Mouse (Mus musculus) cerebral cortex, adult 2 months (tissue): Measurements from ENCODE around the gene Pou4f1.

Experiments
- whole genome bisulfite sequencing: fragments of 180-500 bp; shearing (Covaris S2); methylation state at CpG from one replicate; pipeline ENCODE4 v1.1.7; 2018; 5-methylcytosine and 5-hydroxymethylcytosine counted together

Gene Pou4f1

DNA sequence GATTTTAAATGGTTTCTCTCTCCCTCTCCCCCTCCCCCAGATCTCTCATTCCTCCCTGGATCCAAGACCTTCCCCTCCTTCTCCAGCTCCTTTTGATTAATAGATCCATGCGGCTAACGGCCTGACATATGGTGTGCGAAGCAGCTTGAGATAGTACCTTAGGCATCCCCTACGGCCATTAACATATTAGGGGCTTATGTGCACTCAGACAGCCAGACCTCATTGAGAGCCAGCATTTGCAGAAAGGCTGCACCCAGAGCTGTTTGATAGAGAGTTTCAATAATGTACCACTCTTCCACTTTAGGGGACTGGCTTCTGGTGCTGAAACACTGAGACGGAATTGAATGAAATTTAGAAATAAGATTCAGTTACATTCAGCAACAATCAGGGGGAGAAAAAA, 10.8 kb downstream of the Pou4f1 start:
- 6% methylated on average over 5 of the region's 5 CpGs for WGBS

DNA sequence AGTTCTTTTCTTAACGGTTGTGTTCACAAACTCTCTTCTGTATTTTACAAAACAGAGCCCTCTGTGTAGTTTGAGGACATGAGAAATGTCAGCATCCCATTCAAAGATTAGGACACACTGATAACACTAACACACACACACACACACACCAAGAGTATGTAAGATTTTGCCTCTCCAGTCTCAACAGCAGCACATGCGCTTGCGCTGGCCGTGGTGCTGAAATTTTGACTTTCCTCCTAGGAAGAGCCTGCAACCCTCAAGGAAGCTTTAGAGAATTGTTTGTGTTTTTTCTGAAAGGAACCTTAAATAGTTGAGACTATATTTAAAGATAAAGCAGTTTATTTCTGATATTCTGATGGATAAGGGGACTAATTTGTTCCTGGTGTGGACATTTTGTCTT, 14.0 kb downstream of the Pou4f1 start:
- 29% methylated on average over 4 of the region's 4 CpGs for WGBS

DNA sequence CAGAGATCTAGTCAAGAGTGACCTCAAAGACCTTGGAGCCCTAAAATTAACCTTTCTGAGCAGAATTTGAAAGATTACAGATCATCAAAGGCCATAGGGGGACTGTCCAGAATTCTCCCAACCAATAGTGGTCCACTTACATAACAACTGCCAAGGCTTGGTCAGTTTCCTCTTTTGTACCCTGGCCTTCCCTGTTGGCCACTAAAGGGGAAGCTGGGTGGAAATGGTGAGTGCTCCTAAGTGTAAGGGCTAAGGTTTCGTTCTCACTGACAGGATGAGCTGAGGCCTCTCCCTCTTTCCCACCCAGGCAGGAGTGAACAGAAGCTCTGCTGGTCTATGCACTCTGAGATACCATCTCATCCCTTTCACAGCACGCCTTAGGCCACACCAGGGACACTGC, 33.5 kb downstream of the Pou4f1 start:
- WGBS: 77% methylated on average over 2 of the region's 2 CpGs

DNA sequence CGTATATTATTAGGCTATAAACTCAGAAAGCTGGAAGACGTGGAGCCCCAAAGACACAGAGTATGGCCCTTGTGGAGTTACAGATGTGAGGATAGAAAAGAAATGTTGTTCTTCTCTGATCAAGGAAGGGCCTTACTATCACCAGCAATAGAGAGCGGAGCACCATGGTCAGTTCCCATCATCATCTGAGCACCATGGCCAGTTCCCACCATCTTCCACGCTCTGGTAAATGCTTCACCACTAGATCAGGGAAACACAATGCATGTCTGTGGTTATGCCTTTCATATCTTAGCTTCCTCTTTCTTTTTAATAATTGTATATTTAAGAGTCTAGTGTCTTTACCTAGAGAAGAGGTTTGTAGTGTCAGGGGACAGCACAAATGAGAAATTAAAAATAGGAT, 37.0 kb downstream of the Pou4f1 start:
- 90% methylated on average over 4 of the region's 4 CpGs for WGBS

DNA sequence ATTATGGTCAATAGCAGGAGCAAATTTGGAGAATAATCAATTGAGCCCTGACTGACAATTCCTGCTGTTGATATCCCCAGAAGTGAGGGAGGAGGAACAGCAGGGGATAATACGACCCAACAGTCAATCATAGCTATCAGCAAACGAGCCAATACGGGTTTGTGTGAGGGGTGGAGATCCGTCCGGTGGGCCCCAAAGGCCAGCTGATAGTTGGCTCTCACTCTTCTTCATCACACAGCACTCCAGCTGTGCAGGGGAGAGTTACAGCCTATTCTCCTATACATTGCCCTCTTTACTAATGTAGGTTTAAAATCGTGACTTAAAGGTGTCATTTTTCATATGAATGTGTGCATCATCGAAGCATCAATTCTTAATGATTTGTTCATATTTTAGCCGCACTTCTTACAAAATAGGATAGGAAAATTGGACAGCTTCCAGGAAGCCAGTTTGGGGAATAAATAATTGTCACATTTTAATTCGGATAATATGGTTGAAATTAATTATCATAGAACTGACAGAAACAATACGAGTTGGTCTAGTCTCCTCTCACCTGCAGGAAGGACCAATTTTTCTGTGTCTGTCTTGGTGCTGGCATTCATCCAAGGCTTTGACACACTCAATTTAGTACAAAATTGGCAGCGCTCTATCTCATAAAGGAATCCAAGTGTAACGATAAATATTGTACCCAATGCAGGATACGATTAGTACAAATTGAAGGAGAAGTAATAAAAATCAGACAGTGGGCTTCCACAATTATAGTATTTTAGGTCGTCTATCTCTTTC, 43.9 kb downstream of the Pou4f1 start:
- 59% methylated on average over 14 of the region's 14 CpGs for WGBS
